Mouse (Mus musculus): ENCODE measurements around the gene Ubox5. TPM values are rescaled to one million over a fixed set of nuclear protein-coding genes. Genes with fewer than 3 reads are reported as not detected.

The Ubox5 gene
- total RNA-seq, 2 experiments from 2014 or later: 7.7 to 8.3 TPM

Other genes with a start within 250 kb of the Ubox5 start
- 10 to 100 TPM in 1 of 2 experiments, 1 to 10 TPM in 1; 8.5 to 13.2 TPM for gene Cpxm1, start 232.5 kb downstream of the Ubox5 start, total RNA-seq (2021)
- gene Gm28372, start 224.8 kb downstream of the Ubox5 start, total RNA-seq (2021): not detected
- gene 1700020A23Rik, start 224.8 kb downstream of the Ubox5 start, total RNA-seq (2021): not detected
- gene Tmem239, start 223.6 kb downstream of the Ubox5 start, total RNA-seq (2021): not detected
- gene Vps16, start 205.7 kb downstream of the Ubox5 start, total RNA-seq (2021): 10 to 100 TPM; 66.7 to 83.6 TPM
- 10 to 100 TPM; 21.3 to 22.1 TPM for gene Pced1a, start 205.3 kb downstream of the Ubox5 start, total RNA-seq (2021)
- gene Ptpra, start 179.8 kb downstream of the Ubox5 start, total RNA-seq (2021): 100 to 1,000 TPM; 251 to 257 TPM
- gene Mrps26, start 66.3 kb downstream of the Ubox5 start, total RNA-seq (2021): 10 to 100 TPM; 72.2 to 75.8 TPM
- gene Oxt, start 53.9 kb downstream of the Ubox5 start, total RNA-seq (2021): 1 to 10 TPM in 1 of 2 experiments, not detected in 1; 1.5 TPM
- gene Avp, start 47.5 kb downstream of the Ubox5 start, total RNA-seq (2021): 10 to 100 TPM in 1 of 2 experiments, under 1 TPM in 1; 0.68 to 21.7 TPM
- 1 to 10 TPM; 7.3 to 8.0 TPM for gene Fastkd5, start within 50 bp of the Ubox5 start, total RNA-seq (2021)
- 10 to 100 TPM; 88.0 to 89.5 TPM for gene Lzts3, start 12.8 kb upstream of the Ubox5 start, total RNA-seq (2021)
- gene Ddrgk1, start 34.6 kb upstream of the Ubox5 start, total RNA-seq (2021): 10 to 100 TPM; 78.1 to 85.2 TPM
- 10 to 100 TPM; 40.4 to 41.9 TPM for gene Itpa, start 37.6 kb upstream of the Ubox5 start, total RNA-seq (2021)
- gene Slc4a11, start 67.5 kb upstream of the Ubox5 start, total RNA-seq (2021): 1 to 10 TPM in 1 of 2 experiments, under 1 TPM in 1; 0.32 to 1.8 TPM

Data from left cerebral cortex, postnatal 14 days (tissue).